Comparison of ENCODE assay signal across 21 mouse cellular contexts in genomic region chr7:122366635-122367034, GRCm38 (mm10).
DNase-seq lines count a peak whose midpoint lies in the region; ATAC-seq and TF ChIP-seq lines count a peak whose summit lies in the region.
"Had no signal": no experiment of that assay in that cellular context is flagged by ENCODE, and none has a peak within 500 bp of the region (broad histone marks: within the 10 kb centered on the region; RNA-seq: fewer than 3 reads in every experiment).

No protein-coding gene starts in this region.

- H3K27me3 ChIP-seq in embryonic facial prominence, embryonic 12.5 days: no peaks in the 10 kb centered on the region
- no peaks in the 10 kb centered on the region for H3K27me3 ChIP-seq in embryonic facial prominence, embryonic 10.5 days (replicated peaks; ENCODE audit: low read depth, poor library complexity, severe bottlenecking)
- H3K27me3 ChIP-seq in hindbrain, embryonic 16.5 days (replicated peaks; ENCODE audit: control insufficient read depth, insufficient read depth, low read length): no peaks in the 10 kb centered on the region
- H3K27me3 ChIP-seq in hindbrain, postnatal 0 days (ENCODE audit: insufficient read depth, low read length): no peaks in the 10 kb centered on the region
- H3K27me3 ChIP-seq in midbrain, embryonic 13.5 days: no peaks in the 10 kb centered on the region
- no peaks in the 10 kb centered on the region for H3K27me3 ChIP-seq in midbrain, postnatal 0 days (ENCODE audit: insufficient read depth, low read length)
- H3K27me3 ChIP-seq: forebrain, embryonic 13.5 days; hindbrain, embryonic 15.5 days had no signal

- H3K4me1 ChIP-seq in embryonic facial prominence, embryonic 12.5 days: no peaks in the 10 kb centered on the region
- no peaks in the 10 kb centered on the region for H3K4me1 ChIP-seq in embryonic facial prominence, embryonic 10.5 days
- H3K4me1 ChIP-seq in hindbrain, embryonic 16.5 days (ENCODE audit: control insufficient read depth, insufficient read depth, low read depth, low read length): no peaks in the 10 kb centered on the region
- no peaks in the 10 kb centered on the region; the same call in 1 of the 2 replicates for H3K4me1 ChIP-seq in hindbrain, postnatal 0 days (ENCODE audit: insufficient read depth, low read length)
- no peaks in the 10 kb centered on the region for H3K4me1 ChIP-seq in midbrain, embryonic 13.5 days (replicated peaks)
- H3K4me1 ChIP-seq in midbrain, postnatal 0 days (ENCODE audit: insufficient read depth, low read length): no peaks in the 10 kb centered on the region
- H3K4me1 ChIP-seq: forebrain, embryonic 10.5 days; forebrain, embryonic 13.5 days; hindbrain, embryonic 15.5 days had no signal

- ATAC-seq in embryonic facial prominence, embryonic 12.5 days (ENCODE audit: insufficient number of reproducible peaks, insufficient read depth, low FRiP score, low TSS enrichment): 0 out of 2 replicates have a peak, but pooled peaks have one; percentile 47
- ATAC-seq in hindbrain, embryonic 16.5 days: peak; percentile 50
- ATAC-seq in hindbrain, postnatal 0 days: no peak
- ATAC-seq in midbrain, embryonic 13.5 days: 0 out of 2 replicates have a peak, but pooled peaks have one; percentile 24
- no peak for ATAC-seq in midbrain, postnatal 0 days (ENCODE audit: low FRiP score)
- ATAC-seq: forebrain, embryonic 13.5 days; forebrain, embryonic 16.5 days; inflammation-experienced regulatory T-cells, adult 6 months had no signal

- no peaks in the 10 kb centered on the region for H3K36me3 ChIP-seq in embryonic facial prominence, embryonic 12.5 days
- H3K36me3 ChIP-seq in embryonic facial prominence, embryonic 10.5 days (replicated peaks): no peaks in the 10 kb centered on the region
- H3K36me3 ChIP-seq in hindbrain, embryonic 16.5 days (ENCODE audit: control insufficient read depth, insufficient read depth, low read length): no peaks in the 10 kb centered on the region
- no peaks in the 10 kb centered on the region for H3K36me3 ChIP-seq in hindbrain, postnatal 0 days (ENCODE audit: insufficient read depth, low read length)
- H3K36me3 ChIP-seq in midbrain, embryonic 13.5 days: no peaks in the 10 kb centered on the region
- no peaks in the 10 kb centered on the region for H3K36me3 ChIP-seq in midbrain, postnatal 0 days (ENCODE audit: insufficient read depth, low read length)
- H3K36me3 ChIP-seq: forebrain, embryonic 10.5 days; hindbrain, embryonic 15.5 days had no signal

- 68% methylated on average over 1 of the region's 1 CpGs for WGBS in embryonic facial prominence, embryonic 12.5 days
- 76% methylated on average over 1 of the region's 1 CpGs for WGBS in embryonic facial prominence, embryonic 10.5 days
- 59% methylated on average over 1 of the region's 1 CpGs for WGBS in hindbrain, embryonic 16.5 days
- whole genome bisulfite sequencing in hindbrain, postnatal 0 days: 53% methylated on average over 1 of the region's 1 CpGs
- 75% methylated on average over 1 of the region's 1 CpGs for WGBS in midbrain, embryonic 13.5 days
- 55% methylated on average over 1 of the region's 1 CpGs for WGBS in midbrain, postnatal 0 days

- H3K9ac ChIP-seq in embryonic facial prominence, embryonic 12.5 days: no peak overlapping the region
- no peak overlapping the region for H3K9ac ChIP-seq in hindbrain, embryonic 16.5 days (ENCODE audit: low read depth, low read length)
- H3K9ac ChIP-seq in hindbrain, postnatal 0 days (replicated peaks; ENCODE audit: low read length): no peak overlapping the region
- H3K9ac ChIP-seq in midbrain, embryonic 13.5 days (replicated peaks): no peak overlapping the region
- H3K9ac ChIP-seq in midbrain, postnatal 0 days (replicated peaks; ENCODE audit: low read length, poor library complexity, severe bottlenecking): no peak overlapping the region
- H3K9ac ChIP-seq: forebrain, embryonic 13.5 days; hindbrain, embryonic 15.5 days had no signal

- H3K4me3 ChIP-seq in embryonic facial prominence, embryonic 12.5 days: no peak overlapping the region
- H3K4me3 ChIP-seq in embryonic facial prominence, embryonic 10.5 days: no peak overlapping the region
- no peak overlapping the region for H3K4me3 ChIP-seq in hindbrain, embryonic 16.5 days (ENCODE audit: low read length)
- no peak overlapping the region for H3K4me3 ChIP-seq in hindbrain, postnatal 0 days (ENCODE audit: low read length)
- H3K4me3 ChIP-seq in midbrain, embryonic 13.5 days (replicated peaks): no peak overlapping the region
- H3K4me3 ChIP-seq in midbrain, postnatal 0 days (ENCODE audit: low read depth, low read length): no peak overlapping the region
- H3K4me3 ChIP-seq: forebrain, embryonic 10.5 days; forebrain, embryonic 13.5 days; hindbrain, embryonic 15.5 days had no signal

- TF ChIP-seq CTCF in hindbrain, postnatal 0 days (IDR thresholded peaks at IDR 0.05; ENCODE audit: low read depth): no peak
- no peak for TF ChIP-seq CTCF in midbrain, postnatal 0 days (IDR thresholded peaks at IDR 0.05)

- no peak overlapping the region for H3K4me2 ChIP-seq in embryonic facial prominence, embryonic 12.5 days (replicated peaks)
- H3K4me2 ChIP-seq in hindbrain, embryonic 16.5 days (ENCODE audit: low read length): no peak overlapping the region
- no peak overlapping the region for H3K4me2 ChIP-seq in hindbrain, postnatal 0 days (ENCODE audit: low read depth, low read length)
- H3K4me2 ChIP-seq in midbrain, embryonic 13.5 days (replicated peaks): no peak overlapping the region
- H3K4me2 ChIP-seq in midbrain, postnatal 0 days (ENCODE audit: low read depth, low read length, poor library complexity, severe bottlenecking): no peak overlapping the region
- H3K4me2 ChIP-seq: forebrain, embryonic 13.5 days; heart, embryonic 11.5 days; hindbrain, embryonic 15.5 days had no signal

- no peaks in the 10 kb centered on the region for H3K9me3 ChIP-seq in embryonic facial prominence, embryonic 12.5 days
- H3K9me3 ChIP-seq in embryonic facial prominence, embryonic 10.5 days: no peaks in the 10 kb centered on the region
- H3K9me3 ChIP-seq in hindbrain, embryonic 16.5 days (ENCODE audit: control insufficient read depth, low read length): no peaks in the 10 kb centered on the region
- no peaks in the 10 kb centered on the region for H3K9me3 ChIP-seq in hindbrain, postnatal 0 days (ENCODE audit: low read length)
- no peaks in the 10 kb centered on the region for H3K9me3 ChIP-seq in midbrain, embryonic 13.5 days
- H3K9me3 ChIP-seq in midbrain, postnatal 0 days (ENCODE audit: low read length): no peaks in the 10 kb centered on the region
- H3K9me3 ChIP-seq: forebrain, embryonic 10.5 days; forebrain, embryonic 13.5 days; hindbrain, embryonic 15.5 days had no signal

- H3K27ac ChIP-seq in embryonic facial prominence, embryonic 12.5 days: no peak overlapping the region
- H3K27ac ChIP-seq in embryonic facial prominence, embryonic 10.5 days (replicated peaks): no peak overlapping the region
- no peak overlapping the region for H3K27ac ChIP-seq in hindbrain, embryonic 16.5 days (ENCODE audit: low read depth, low read length)
- H3K27ac ChIP-seq in hindbrain, postnatal 0 days: no peak overlapping the region
- no peak overlapping the region for H3K27ac ChIP-seq in midbrain, embryonic 13.5 days
- H3K27ac ChIP-seq in midbrain, postnatal 0 days (ENCODE audit: low read depth, low read length): no peak overlapping the region
- H3K27ac ChIP-seq: forebrain, embryonic 10.5 days; forebrain, embryonic 13.5 days; hindbrain, embryonic 15.5 days had no signal

- DNase-seq in embryonic facial prominence, embryonic 10.5 days (ENCODE audit: low spot score): no peak
- DNase-seq in hindbrain, postnatal 0 days (ENCODE audit: low spot score): no peak
- no peak for DNase-seq in midbrain, postnatal 0 days (ENCODE audit: low spot score)
- no peak for DNase-seq in embryo, embryonic 10.5 days (ENCODE audit: low spot score)
- DNase-seq: adrenal gland, postnatal 10 days; adrenal gland, postnatal 36 days; cerebellum, adult 18-20 months; cerebellum, adult 9-10 months; cerebellum, postnatal 14 days; gastrocnemius, postnatal 10 days; gastrocnemius, postnatal 36 days; heart, postnatal 36 days had no signal

Comparison
In these comparisons a context has a peak if more than half of its experiments do, and no peak if none do; other contexts are left out.
1. ATAC-seq: peak in embryonic facial prominence, embryonic 12.5 days (single experiment), hindbrain, embryonic 16.5 days (single experiment) and midbrain, embryonic 13.5 days (single experiment); none in hindbrain, postnatal 0 days (single experiment) and midbrain, postnatal 0 days (single experiment).